Mouse (Mus musculus): ENCODE results near the gene Evi2. TPM values are rescaled to one million over a fixed set of nuclear protein-coding genes. Genes with fewer than 3 reads are reported as not detected.

Evi2 gene
- total RNA-seq, 2 experiments from 2014 or later = not detected

DNA sequence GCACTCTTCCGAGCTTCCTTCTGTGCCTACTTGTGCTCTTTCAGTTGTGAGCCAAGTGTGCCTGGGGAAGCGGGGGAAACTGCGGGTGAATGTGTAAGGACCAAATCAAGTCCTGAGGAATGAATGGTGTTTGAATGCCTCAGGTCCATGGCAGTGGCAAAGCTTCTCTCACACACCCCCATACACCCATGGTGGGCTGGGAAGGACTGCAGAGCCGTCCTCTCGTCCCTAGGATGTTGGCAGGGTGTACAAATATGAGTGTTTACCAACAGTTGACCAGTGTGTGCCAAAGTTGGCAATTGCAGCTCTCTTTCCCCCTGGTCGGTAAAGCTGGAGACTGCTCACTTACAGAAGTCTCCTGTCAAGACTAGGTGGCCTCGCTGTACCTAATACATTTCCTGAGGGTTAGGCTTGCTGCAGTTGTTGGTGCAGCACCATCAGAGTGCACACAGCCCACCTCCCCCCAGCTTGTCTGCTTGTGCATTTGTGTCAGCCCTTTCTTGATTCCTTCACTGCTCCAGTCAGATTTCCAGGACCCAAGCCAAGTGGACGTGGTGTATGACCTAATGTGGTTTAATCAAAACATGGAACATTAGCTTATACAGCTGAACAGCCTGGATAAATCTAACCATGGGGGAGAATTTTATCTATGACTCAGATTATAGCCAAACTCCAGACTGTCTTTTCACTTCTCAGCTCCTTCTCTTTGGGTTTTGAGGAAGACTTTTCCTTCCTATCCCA lies 3.7 kb upstream of the Evi2 start:
- no peak for TF ChIP-seq CTCF (IDR thresholded peaks at IDR 0.05)
- H3K27ac ChIP-seq = peak overlapping the region; percentile 32; the same call in 1 of the 2 replicates
- DNase-seq (ENCODE audit: extremely low spot score in 1 of 2, low spot score in 2 of 2) = no peak

DNA sequence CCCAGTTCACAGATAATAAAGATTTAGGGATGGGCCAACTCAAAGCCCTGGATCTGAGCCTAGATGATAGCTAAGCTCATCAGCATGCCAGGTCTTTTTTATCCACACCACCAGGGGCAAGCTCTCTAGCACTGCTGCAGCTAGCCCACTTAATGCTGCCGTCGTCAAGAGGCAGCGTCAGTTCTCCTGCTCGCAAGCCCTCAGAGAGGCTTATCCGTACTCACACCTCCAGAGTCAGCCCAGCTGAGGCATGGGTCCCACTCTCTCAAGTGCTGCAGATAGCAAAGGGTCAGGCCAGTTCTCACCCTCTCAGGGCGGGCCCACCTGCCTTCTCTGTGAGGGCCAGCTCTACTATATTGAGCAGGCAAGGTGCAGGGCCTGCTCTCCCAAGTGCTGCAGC lies 2.9 kb upstream of the Evi2 start:
- Histone ChIP-seq H3K27ac (0 out of 2 replicates have a peak overlapping the region, but pooled peaks have one; percentile 10), H3K4me3 (no peak overlapping the region)
- TF ChIP-seq CTCF (IDR thresholded peaks at IDR 0.05) = no peak
- DNase-seq (ENCODE audit: extremely low spot score in 1 of 2, low spot score in 2 of 2) = no peak
- intact Hi-C loops (cut with DNase I) = no loop called here

More for the DNA sequence above, 3.7 kb upstream of the Evi2 start:
- H3K4me3 ChIP-seq = no peak overlapping the region
- intact Hi-C loops (cut with DNase I) = no loop called here

GRCm38 (mm10) chr11:79531485-79531884 lies 1.1 kb upstream of the Evi2 start:
- no peak for DNase-seq (ENCODE audit: extremely low spot score in 1 of 2, low spot score in 2 of 2)
- intact Hi-C loops (cut with DNase I) = no loop called here
- no peak for TF ChIP-seq CTCF (IDR thresholded peaks at IDR 0.05)
- H3K4me3 ChIP-seq = no peak overlapping the region
- H3K27ac ChIP-seq = peak overlapping the region; percentile 82

GRCm38 (mm10) chr11:79530774-79531173 lies 385 bp upstream of the Evi2 start:
- no peak for DNase-seq (ENCODE audit: extremely low spot score in 1 of 2, low spot score in 2 of 2)
- TF ChIP-seq CTCF (IDR thresholded peaks at IDR 0.05) = no peak
- Histone ChIP-seq H3K27ac (peak overlapping the region; percentile 82), H3K4me3 (peak overlapping the region; percentile 18; the same call in 1 of the 2 replicates)
- intact Hi-C loops (cut with DNase I) = no loop called here

DNA sequence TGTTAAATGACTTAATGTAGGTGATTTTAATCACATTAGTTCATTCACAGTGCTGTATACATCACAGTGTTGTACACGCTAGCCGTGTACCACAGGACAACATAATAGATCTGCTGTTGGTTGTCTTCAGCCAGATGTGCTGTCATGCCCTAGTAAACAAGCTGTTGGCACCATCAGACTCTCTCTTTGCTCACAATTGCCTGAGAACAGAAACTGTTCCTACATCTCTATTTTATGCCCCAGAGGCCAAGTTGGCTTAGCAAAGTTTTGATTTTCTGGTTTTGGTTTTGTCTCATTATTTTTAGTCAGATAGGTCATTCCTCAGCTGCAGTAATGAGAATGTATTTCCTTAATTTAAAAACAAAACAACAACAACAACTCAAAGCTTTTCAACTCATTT lies 653 bp downstream of the Evi2 start:
- no peak for DNase-seq (ENCODE audit: extremely low spot score in 1 of 2, low spot score in 2 of 2)
- intact Hi-C loops (cut with DNase I) = no loop called here
- TF ChIP-seq CTCF (IDR thresholded peaks at IDR 0.05) = no peak
- Histone ChIP-seq H3K27ac (peak overlapping the region; percentile 82), H3K4me3 (peak overlapping the region; percentile 18; the same call in 1 of the 2 replicates)

- TF ChIP-seq CTCF (IDR thresholded peaks at IDR 0.05) = no peak
- no peak for DNase-seq (ENCODE audit: extremely low spot score in 1 of 2, low spot score in 2 of 2)
- Histone ChIP-seq H3K27ac (peak overlapping the region; percentile 82; the same call in 1 of the 2 replicates), H3K4me3 (peak overlapping the region; percentile 18; the same call in 1 of the 2 replicates)
- intact Hi-C loops (cut with DNase I) = no loop called here
These were observed 1.2 kb downstream of the Evi2 start for GRCm38 (mm10) chr11:79529226-79529625.

GRCm38 (mm10) chr11:79528601-79529000 lies 1.8 kb downstream of the Evi2 start:
- H3K27ac ChIP-seq = no peak overlapping the region
- intact Hi-C loops (cut with DNase I) = no loop called here

GRCm38 (mm10) chr11:79527739-79528384 lies 2.5 kb downstream of the Evi2 start:
- Histone ChIP-seq H3K4me3 (no peak overlapping the region), H3K27ac (peak overlapping the region; percentile 70)
- intact Hi-C loops (cut with DNase I) = no loop called here
- TF ChIP-seq CTCF (IDR thresholded peaks at IDR 0.05) = no peak
- DNase-seq (ENCODE audit: extremely low spot score in 1 of 2, low spot score in 2 of 2) = no peak

More at GRCm38 (mm10) chr11:79528601-79529000, 1.8 kb downstream of the Evi2 start:
- DNase-seq (ENCODE audit: extremely low spot score in 1 of 2, low spot score in 2 of 2) = no peak
- peak overlapping the region; percentile 18; the same call in 1 of the 2 replicates for H3K4me3 ChIP-seq
- TF ChIP-seq CTCF (IDR thresholded peaks at IDR 0.05) = no peak

GRCm38 (mm10) chr11:79527015-79527738 lies 3.2 kb downstream of the Evi2 start:
- no peak for TF ChIP-seq CTCF (IDR thresholded peaks at IDR 0.05)
- peak overlapping the region; percentile 70 for H3K27ac ChIP-seq
- DNase-seq (ENCODE audit: extremely low spot score in 1 of 2, low spot score in 2 of 2) = no peak

GRCm38 (mm10) chr11:79526549-79526948 lies 3.8 kb downstream of the Evi2 start:
- Histone ChIP-seq H3K27ac (peak overlapping the region; percentile 70), H3K4me3 (no peak overlapping the region)
- no peak for TF ChIP-seq CTCF (IDR thresholded peaks at IDR 0.05)
- intact Hi-C loops (cut with DNase I) = no loop called here
- DNase-seq (ENCODE audit: extremely low spot score in 1 of 2, low spot score in 2 of 2) = no peak

More at GRCm38 (mm10) chr11:79527015-79527738, 3.2 kb downstream of the Evi2 start:
- intact Hi-C loops (cut with DNase I) = no loop called here
- no peak overlapping the region for H3K4me3 ChIP-seq

GRCm38 (mm10) chr11:79524310-79524575 lies 6.1 kb downstream of the Evi2 start:
- TF ChIP-seq CTCF (IDR thresholded peaks at IDR 0.05) = no peak

More at GRCm38 (mm10) chr11:79524310-79524575, 6.1 kb downstream of the Evi2 start:
- no peak for DNase-seq (ENCODE audit: extremely low spot score in 1 of 2, low spot score in 2 of 2)
- no peak overlapping the region for H3K4me3 ChIP-seq
- H3K27ac ChIP-seq = no peak overlapping the region
- intact Hi-C loops (cut with DNase I) = no loop called here
